Mouse (Mus musculus): Measurements from ENCODE around the gene Scube1.

The Scube1 gene

GRCm38 (mm10) chr15:83724886-83725269 lies at the start of gene Scube1:
Gene Scube1 (minus strand): TSS chr15:83725021.
- DNase-seq: peak; percentile 24

- peak; percentile 5 for DNase-seq
Measured at GRCm38 (mm10) chr15:83772953-83773352, 48.1 kb upstream of the Scube1 start.

- no peak for DNase-seq
Measured at GRCm38 (mm10) chr15:83772460-83772859, 47.6 kb upstream of the Scube1 start.

GRCm38 (mm10) chr15:83771346-83772053 lies 46.7 kb upstream of the Scube1 start:
- peak; percentile 31 for DNase-seq

DNA sequence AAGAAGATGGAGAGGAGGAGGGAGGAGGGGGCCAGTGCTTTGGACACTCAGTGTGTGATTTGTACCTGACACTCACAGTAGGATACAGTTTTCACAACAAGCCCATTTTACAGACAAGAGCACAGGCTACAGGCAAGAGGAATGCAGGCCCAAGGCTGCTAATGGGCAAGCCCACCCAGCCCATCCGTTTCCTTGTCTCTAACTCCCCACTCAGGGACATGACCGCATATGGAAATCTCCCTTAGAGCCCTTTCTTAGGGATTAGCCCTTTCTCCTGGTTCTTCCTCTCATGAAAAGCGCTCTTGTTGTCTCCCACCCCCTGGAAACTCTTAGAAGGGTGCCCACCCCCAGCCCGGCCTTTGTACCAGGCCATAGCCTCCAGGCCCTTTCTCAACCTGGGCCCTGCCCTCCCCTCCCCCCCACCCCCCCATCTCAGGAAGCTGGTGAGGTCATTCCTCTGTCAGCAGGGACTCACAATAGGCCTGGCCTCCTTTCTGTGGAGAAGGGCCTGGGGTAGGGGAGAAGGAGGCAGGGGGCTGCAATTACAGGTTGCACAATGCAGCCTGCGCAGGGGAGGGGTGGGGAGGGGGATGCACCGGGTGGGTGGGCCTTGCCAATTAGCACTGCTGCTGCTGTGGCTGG lies 40.7 kb upstream of the Scube1 start:
- no peak for DNase-seq

DNA sequence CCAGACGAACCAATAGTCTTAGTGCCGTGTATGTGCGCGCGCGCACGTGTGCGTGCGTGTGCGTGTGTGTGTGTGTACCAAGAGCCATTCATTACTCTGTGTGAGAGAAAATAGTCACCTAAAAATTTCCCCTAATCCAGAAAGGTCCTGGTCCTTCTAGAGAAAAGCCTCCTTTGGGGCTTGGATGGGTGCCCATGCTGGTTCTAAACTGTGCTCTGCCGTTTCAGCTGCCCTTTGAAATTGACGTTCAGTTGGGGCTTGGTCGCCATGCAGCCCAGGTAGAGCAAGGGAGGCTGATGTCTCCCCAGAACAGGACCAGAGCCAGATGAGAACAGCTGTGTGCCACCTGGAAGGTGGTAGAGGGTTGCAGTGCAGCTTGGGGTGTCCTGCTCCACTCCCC lies 36.7 kb upstream of the Scube1 start:
- DNase-seq: no peak

- DNase-seq: peak; percentile 27
Measured at GRCm38 (mm10) chr15:83760683-83761082, 35.9 kb upstream of the Scube1 start.

- DNase-seq: no peak
Measured at GRCm38 (mm10) chr15:83758958-83759357, 34.1 kb upstream of the Scube1 start.

DNA sequence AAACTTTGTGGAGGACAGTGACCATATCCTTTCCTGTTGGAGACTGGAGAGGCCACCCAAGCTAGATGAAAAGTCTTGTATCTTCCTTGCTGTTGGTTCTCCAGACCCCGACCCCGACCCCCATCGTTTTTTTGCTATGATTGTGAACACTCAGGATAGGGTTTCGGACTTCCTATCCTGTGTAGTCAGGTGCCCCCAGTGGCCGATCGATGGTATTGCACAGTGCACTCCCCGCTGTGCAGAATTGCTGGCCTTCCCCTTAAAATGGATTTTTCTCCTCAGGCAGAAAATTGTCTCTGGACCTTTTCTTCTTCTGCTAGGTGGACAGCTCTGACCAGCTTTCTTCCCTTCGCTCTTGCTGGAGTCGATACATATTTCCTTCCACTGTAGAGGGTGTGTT lies 31.9 kb upstream of the Scube1 start:
- DNase-seq: no peak

GRCm38 (mm10) chr15:83749436-83749835 lies 24.6 kb upstream of the Scube1 start:
- DNase-seq: no peak

DNA sequence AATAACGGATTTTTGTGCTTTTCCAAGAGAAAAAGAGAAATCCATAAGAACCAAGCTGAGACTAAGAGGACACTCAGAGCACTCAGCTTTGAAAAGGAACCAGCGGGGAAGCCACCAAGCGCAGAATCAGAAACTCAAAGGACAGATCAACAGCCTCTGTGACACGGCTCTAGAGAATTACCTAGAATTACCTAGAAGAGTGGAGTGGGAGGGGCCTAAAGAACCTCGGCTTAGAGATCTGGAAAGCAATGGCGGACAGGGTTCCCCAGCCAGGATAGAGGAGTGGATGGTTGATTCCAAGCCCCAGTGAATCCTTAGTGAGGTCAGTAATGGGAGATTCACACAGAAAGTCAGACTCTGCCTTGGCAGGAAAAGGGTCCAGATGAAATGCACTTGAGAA lies 24.2 kb upstream of the Scube1 start:
- DNase-seq: no peak

DNA sequence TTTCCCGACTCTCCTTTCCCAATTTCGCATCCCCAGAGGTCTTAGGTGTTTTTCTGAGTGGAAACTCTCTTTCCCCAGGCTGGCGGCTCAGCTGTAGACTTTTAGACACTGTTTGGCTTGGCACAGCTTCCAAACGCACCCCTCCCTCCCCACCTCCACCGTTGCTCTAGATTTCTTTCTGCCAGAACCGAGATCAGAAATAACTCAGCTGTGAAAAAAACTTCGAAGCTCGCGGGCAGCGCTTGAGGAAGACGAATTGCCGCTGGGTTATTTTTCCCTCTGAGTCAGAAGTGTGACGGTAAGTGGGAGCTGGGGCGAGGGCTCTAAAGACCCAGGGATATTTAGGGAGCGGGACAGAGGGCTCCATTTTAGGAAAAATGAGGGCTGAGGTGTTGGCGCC lies 21.5 kb upstream of the Scube1 start:
- no peak for DNase-seq

DNA sequence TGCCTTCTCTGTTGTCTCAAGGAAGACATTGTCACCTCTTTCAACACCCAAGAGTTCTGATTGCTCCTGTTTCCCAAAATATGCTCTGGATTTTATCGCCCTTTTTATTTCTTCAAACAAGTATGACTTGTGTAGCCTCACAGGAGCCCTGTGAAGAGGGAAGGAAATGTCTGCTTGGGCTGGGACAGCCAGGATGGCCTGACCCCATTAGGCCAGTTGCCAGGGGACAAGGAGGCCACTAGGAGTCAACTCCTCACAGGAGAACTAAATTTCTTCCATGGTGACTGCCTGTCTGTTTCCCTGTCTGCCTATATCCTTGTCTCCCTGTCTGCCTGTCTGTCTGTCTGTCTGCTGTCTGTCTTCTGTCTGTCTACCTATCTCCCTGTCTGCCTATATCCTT lies 17.2 kb upstream of the Scube1 start:
- no peak for DNase-seq

DNA sequence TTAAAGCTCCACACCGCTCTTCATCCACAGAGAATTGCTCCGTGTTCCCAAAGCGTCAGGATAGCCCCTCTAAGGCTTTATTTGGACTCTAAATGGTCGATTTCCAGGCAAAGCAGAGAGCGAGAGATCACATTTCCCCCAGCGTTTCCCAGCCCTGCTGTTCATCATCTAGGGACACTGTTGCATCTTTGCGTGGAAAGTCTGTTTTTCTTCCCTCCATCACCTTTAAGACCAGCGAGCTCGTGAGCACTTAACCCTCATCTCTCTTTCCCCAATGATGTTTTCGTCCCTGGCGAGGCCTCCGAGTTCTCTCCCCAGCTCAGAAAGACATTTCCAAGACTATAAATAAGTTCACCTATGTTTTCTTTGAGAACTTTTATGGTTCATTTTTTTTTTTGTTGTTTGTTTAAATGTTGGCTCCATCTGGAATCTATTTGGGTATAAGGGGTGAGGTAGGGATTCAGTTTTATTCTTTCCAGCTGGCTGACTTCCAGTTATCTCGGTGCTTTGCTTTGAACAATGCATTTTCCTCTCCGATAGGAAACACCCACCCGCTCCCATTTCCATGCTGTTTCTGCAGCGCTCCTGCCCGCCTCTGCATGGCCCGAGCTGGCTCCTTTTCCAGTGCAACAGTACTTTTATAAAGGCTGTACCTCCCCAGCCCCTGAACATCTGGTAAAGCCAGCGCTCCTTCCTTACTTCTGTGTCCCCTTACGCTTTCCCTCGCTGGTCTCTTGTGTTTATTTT lies 16.0 kb upstream of the Scube1 start:
- DNase-seq: no peak

DNA sequence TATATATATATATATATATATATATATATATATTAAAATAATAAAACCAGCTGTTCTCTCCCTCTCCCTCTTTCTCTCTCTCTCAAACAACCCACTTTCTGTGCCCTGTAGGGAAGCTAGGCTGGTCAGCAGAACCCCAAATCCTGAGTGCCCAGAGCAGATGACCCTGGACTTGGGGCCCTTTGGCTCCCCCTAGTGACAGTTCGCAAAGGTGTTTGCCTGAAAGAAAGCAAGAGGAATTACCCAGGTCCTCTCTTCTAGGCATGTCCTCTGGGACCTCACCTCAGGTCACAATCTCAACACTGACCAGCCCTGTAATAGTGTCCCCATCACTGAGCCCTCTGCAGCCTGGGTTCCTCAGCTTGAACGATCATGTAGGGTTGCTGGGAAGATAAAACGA lies 2.8 kb upstream of the Scube1 start:
- peak; percentile 10 for DNase-seq

DNA sequence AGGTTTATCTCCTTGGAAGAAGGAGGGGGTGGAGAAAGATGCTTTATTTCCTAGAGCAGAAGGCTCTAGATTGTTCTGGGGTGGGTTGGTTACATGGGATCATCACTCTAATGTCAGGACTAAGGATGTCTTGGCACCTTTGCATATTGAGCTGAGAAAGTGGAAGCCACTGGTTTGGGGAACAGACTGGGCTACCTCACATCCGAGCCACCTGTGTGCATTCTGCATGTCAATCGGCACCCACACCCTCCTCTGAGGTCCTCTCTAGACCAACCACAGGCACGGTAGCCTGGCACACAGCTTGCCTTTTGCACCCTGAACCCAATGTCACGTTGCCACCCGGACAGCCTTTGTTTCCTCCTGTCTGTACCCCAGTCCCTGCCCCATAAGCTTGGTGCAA lies 1.9 kb upstream of the Scube1 start:
- no peak for DNase-seq

- DNase-seq: no peak
Measured at GRCm38 (mm10) chr15:83725556-83726200, 857 bp upstream of the Scube1 start.

GRCm38 (mm10) chr15:83724160-83724885 lies 498 bp downstream of the Scube1 start:
- DNase-seq: no peak

DNA sequence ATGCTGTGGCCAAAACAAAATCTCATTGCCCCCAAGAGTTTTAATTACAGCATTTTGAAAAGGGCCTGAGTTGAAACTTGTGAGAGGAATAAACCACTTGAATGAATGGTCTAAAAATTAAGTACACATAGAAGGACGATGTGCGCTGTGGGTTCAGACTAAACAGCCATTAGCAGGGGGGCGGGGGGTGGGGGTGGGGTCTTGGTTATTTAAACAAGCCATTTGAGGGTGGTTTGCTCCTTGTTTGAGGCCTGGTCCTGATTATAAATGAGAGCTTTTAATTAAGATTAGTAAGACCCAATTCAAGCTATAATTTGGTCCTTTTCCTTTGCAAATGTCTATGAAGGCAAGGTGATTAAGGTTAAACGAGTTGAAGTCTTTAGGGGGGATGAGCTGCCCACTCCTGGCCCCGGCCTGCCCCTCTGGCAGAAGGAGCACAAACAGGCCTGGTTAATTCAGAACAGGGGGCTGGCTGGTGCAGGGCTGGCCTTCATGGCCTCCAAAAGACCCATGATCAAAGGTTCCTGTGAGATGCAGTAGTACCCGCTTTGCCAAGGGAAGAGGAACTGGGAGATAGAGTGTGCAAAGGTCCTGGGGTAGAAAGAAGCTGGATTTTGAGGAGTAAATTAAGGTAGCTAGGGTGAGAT lies 9.1 kb downstream of the Scube1 start:
- no peak for DNase-seq

GRCm38 (mm10) chr15:83712798-83713197 lies 12.0 kb downstream of the Scube1 start:
- DNase-seq: no peak

DNA sequence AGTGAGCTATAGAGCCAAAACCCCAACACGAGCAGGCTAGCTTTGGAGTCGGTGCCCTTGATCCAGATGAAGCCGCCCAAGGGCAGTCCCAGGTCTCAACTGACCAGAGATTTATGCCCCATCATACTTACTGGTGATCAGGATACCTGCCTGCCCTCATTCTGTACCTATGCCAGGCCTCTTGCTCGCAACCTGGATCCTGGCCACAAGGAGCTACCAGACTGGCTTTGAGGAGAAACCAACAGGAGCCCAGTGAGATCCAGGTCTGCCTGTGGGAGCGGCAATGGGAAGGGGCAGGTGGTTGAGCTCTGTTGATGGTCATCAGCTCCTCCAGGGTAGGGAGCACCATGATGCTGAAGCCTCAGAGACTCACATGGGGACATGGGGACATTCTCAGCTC lies 12.5 kb downstream of the Scube1 start:
- no peak for DNase-seq

All from cerebellum, adult 11 months (tissue).